Mouse (Mus musculus) cortical plate, adult 2 months (tissue): ENCODE measurements around the gene Blnk. TPM values are rescaled to one million over a fixed set of nuclear protein-coding genes. Genes with fewer than 3 reads are reported as not detected.

Experiments used
- H3K27ac ChIP-seq: fragments of 200-500 bp; 2 replicates; pipeline ENCODE4 v1.5.1; 2012; ENCODE audit warnings: low read length, control low read depth, inconsistent platforms; ENCODE audit not compliant: insufficient read depth
- H3K4me1 ChIP-seq: fragments of 200-500 bp; 2 replicates; pipeline ENCODE4 v1.6.1; 2011; ENCODE audit warnings: low read length; ENCODE audit not compliant: control insufficient read depth, insufficient read depth
- H3K4me3 ChIP-seq: fragments of 200-500 bp; 2 replicates; pipeline ENCODE4 v1.5.1; 2011; ENCODE audit warnings: mild to moderate bottlenecking, low read length, control low read depth; ENCODE audit not compliant: insufficient read depth
- CTCF ChIP-seq: fragments of 200-500 bp; IDR thresholded peaks from 2 replicates; pipeline ENCODE4 v1.5.1; 2011; ENCODE audit warnings: mild to moderate bottlenecking, control low read depth, low read length; ENCODE audit not compliant: insufficient read depth; ENCODE audit errors: extremely low read depth
- POLR2A ChIP-seq: fragments of 200-500 bp; IDR thresholded peaks from 2 replicates; pipeline ENCODE4 v1.6.1; 2011; ENCODE audit warnings: mild to moderate bottlenecking, low read length, control low read depth; ENCODE audit not compliant: insufficient read depth; ENCODE audit errors: extremely low read depth
- polyA plus RNA-seq: library from polyadenylated mRNA; depleted of rRNA; stranded (reverse); fragments of >200 nt; gene quantifications from 2 replicates; pipeline ENCODE4 v1.2.3, GENCODE M21; 2012

Gene Blnk
- polyA plus RNA-seq, 1 experiment = 8.4 TPM

DNA sequence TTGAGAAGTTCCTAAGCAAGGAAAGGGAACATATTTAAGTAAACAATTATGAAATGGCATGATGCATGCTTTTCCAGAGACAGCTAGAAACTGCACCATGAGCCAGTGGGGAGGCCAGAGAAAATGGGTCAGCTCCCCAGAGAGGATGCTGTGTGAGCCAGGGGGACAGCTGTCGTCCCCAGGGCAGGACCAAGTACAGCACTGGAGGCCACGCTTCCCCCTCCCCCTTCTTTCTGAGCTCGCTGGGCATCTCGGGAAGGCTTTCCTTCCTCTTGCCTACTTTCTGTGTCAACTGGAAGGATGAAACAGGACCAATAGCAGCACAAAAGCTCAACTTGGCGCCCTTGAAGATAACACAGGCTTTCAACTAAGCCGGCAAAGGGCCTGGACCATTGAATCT, 13.0 kb upstream of the Blnk start:
- Histone ChIP-seq H3K4me3 (no peak overlapping the region), H3K4me1 (peaks cover 3% of the 10 kb centered on the region; the same call in 1 of the 2 replicates), H3K27ac (no peak overlapping the region)
- TF ChIP-seq POLR2A = no peak
- no peak for TF ChIP-seq CTCF

DNA sequence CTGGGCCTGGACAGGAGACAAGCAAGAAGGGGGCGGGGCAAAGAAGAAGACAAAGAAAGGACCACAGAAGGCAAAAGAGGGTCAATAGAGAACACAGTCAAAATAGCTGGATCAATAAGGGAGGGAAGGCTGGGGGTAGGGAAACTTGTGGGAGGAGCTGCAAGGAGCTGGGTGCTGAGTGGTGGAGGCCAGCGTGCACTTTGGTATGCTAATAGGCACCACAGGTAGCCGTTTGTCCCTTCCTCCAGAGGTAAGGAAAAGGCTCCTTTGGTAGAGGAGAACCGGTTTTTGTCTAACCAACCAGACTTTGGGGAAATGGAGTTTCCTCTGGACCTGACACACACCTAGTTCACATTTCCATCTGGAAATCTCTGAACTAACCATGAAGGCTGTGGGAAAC, 12.3 kb upstream of the Blnk start:
- Histone ChIP-seq H3K4me3 (no peak overlapping the region), H3K4me1 (no peaks in the 10 kb centered on the region), H3K27ac (no peak overlapping the region)
- TF ChIP-seq CTCF (no peak), POLR2A (no peak)

GRCm38 (mm10) chr19:41003694-41004315, 9.5 kb upstream of the Blnk start:
- TF ChIP-seq POLR2A = no peak
- no peak for TF ChIP-seq CTCF

DNA sequence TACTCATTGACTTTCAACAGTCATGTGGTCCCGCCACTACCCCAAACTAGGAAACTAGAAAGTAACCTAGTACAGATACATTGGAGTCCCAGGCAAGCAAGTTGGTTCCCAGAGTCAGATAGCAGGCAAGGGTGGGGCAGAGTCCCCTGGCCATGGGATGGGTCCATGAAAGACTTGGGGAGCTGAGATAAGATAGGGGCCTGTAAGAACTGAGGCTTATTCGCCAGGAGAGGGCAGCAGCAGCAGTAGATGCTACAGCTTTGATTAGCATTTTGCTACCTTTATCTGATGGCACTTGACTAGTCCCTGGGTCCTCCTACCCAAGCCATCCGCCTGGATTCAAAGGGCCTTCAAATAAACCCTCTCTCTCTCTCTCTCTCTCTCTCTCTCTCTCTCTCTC, 5.2 kb upstream of the Blnk start:
- Histone ChIP-seq H3K4me3 (no peak overlapping the region), H3K27ac (no peak overlapping the region), H3K4me1 (peaks cover 1% of the 10 kb centered on the region; the same call in 1 of the 2 replicates)
- TF ChIP-seq CTCF (0 out of 2 replicates have a peak, but pooled peaks have one; percentile 9), POLR2A (no peak)

More at GRCm38 (mm10) chr19:41003694-41004315, 9.5 kb upstream of the Blnk start:
- Histone ChIP-seq H3K4me1 (no peaks in the 10 kb centered on the region), H3K27ac (no peak overlapping the region), H3K4me3 (no peak overlapping the region)

DNA sequence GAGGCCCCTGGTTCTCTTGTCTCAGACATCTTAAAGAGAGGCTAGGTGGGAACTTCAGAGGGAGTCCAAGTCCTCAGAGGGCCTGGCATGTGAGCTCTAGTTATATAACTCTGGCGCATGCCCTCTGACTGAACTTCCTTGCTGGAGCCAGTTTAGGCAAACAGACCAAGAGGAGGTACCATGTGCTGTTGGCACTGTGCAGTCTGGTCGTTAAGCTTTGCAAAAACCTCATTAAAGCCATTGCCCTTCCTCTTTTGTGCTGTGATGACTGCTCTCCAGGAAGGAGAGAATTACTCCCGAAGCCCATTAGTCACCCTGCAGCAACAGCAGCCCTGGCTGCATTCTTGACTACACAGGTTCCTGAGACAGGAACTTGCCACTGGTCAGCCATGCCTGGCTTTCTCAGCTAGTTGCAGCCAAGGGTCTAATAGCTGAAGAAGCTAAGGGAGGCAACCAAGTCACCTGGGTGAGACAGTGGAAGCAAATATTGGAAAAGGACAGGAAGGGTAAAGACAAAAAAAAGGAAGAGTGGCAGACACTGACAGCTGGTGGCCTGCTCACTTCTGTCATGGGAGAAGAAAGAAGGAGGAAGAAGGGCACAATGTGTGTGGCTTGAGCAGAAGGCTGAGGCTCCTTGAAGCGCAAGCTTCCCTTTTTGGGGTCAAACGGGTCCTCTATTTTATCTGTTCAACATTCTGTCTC, 4.3 kb upstream of the Blnk start:
- TF ChIP-seq POLR2A = no peak
- no peak for TF ChIP-seq CTCF
- no peak overlapping the region for H3K4me3 ChIP-seq
- H3K4me1 ChIP-seq = peaks cover 1% of the 10 kb centered on the region; the same call in 1 of the 2 replicates
- no peak overlapping the region for H3K27ac ChIP-seq

DNA sequence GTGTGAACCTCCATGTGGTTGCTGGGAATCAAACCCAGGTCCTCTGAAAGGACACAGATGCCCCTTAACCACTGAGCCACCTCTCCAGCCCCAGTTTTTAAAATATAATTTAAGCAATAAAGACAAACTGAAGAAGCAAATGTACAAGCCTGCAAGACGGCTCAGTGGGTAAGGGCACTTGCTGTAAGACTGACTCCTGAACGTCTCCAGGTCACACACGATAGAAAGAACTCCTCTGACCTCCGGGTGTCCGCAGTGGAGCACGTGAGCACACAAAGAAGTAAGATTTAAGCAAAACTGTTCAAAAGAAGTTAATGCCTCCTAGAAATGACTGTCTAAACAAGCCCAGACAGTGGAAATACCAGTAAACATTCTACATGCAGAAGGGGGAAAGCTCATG, 2.4 kb upstream of the Blnk start:
- Histone ChIP-seq H3K4me1 (peaks cover 6% of the 10 kb centered on the region; the same call in 1 of the 2 replicates), H3K27ac (no peak overlapping the region), H3K4me3 (no peak overlapping the region)
- TF ChIP-seq POLR2A (no peak), CTCF (no peak)

DNA sequence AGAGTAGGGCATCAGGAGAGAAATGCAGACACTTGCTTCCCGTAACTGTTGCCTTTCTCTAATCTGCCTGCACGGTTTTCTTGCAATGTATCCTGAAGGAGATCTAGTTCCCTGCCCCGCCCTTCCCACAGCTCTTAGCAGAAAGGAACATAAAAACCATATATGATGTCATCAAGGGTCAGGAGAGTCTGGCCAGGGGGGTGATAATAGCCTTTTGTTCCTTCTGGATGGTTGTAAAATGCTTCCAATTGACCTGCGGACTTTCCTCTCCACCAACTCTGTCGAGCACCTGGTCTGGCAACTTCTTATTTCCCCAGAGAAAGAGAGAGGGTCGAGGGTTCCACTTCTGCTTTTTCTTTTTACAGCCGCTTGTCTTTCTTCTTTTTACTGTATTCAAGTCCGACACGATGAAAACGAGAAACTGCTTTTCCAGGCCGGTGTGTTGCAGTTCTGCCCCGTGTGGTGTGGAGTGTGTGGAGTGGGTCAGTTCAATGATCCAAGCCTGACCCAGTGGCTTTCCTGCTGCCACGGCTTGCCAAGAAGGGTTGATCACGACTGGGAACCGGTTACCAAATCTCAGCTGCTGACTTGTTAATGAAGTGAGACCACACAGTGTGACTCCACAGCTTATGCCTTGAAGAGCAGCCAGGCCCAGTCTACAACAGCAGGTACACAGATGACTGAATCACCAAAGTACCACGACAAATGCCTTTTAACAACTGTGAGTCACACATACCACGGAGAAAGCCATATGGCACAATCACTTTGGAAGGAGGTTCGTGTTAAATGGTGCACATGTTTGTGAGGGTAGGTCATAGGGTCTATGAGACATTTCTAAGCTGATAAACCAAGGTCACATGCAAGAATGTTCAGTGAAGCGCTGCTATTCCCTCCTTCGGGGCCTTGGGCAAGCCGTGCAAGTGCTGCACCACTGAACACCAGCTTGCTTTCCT, 1.4 kb upstream of the Blnk start:
- Histone ChIP-seq H3K4me1 (peaks cover 6% of the 10 kb centered on the region; the same call in 1 of the 2 replicates), H3K27ac (no peak overlapping the region), H3K4me3 (no peak overlapping the region)
- TF ChIP-seq CTCF (no peak), POLR2A (no peak)

GRCm38 (mm10) chr19:40994911-40995310, 576 bp upstream of the Blnk start:
- Histone ChIP-seq H3K4me3 (no peak overlapping the region), H3K27ac (no peak overlapping the region), H3K4me1 (peaks cover 7% of the 10 kb centered on the region; the same call in 1 of the 2 replicates)
- TF ChIP-seq CTCF (no peak), POLR2A (no peak)

GRCm38 (mm10) chr19:40993356-40993755, 979 bp downstream of the Blnk start:
- peak overlapping the region; percentile 85 for H3K27ac ChIP-seq

More at GRCm38 (mm10) chr19:40993356-40993755, 979 bp downstream of the Blnk start:
- Histone ChIP-seq H3K4me3 (peak overlapping the region; percentile 22; the same call in 1 of the 2 replicates), H3K4me1 (peaks cover 9% of the 10 kb centered on the region; the same call in 1 of the 2 replicates)
- TF ChIP-seq POLR2A = no peak
- TF ChIP-seq CTCF = no peak
